Mouse (Mus musculus) cerebellum, adult 2 months (tissue): ENCODE results near the gene Zfp985.

Source experiments
- CTCF ChIP-seq: fragments of 200-500 bp; IDR thresholded peaks from 2 replicates; pipeline ENCODE4 v1.5.1; 2011; ENCODE audit warnings: low read depth, mild to moderate bottlenecking, control low read depth, low read length, moderate library complexity, borderline replicate concordance; ENCODE audit not compliant: insufficient read depth
- POLR2A ChIP-seq: fragments of 200-500 bp; IDR thresholded peaks from 2 replicates; pipeline ENCODE4 v1.6.1; 2011; ENCODE audit warnings: low read length, control low read depth, borderline replicate concordance; ENCODE audit not compliant: insufficient read depth

DNA sequence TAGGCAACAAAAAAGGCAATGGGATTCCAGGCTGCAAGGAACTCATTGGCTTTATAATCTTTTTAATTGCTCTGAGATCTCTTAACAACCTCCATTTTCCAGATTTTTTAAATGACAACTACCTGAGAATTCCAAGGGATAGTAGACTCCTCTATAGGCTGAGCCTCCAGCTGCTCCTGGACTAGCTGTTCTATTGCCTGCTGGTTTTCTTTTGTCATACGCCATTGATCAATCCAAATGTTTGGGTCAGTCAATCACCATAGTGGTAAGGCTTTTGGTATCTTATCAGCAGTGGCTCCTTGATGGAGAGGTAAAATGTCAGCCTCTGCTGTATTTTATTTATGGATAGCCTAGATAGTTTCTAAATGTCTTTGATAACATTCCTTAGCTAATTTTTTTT, 44.6 kb downstream of the Zfp985 start:
- TF ChIP-seq CTCF = no peak
- no peak for TF ChIP-seq POLR2A
